Mouse (Mus musculus) limb, embryonic 14.5 days (tissue): ENCODE data around the gene Nfs1. TPM values are rescaled to one million over a fixed set of nuclear protein-coding genes. Genes with fewer than 3 reads are reported as not detected.

Experiments
- ATAC-seq: fragments of 200-750 bp; cut with Nextera tagmentation; 2 replicates; pipeline ENCODE4 v1.8.0; 2017; ENCODE audit warnings: low read depth, moderate number of reproducible peaks, moderate TSS enrichment; ENCODE audit not compliant: low FRiP score
- DNase-seq: peaks from one replicate; pipeline ENCODE4 v3.0.0-alpha.2; 2015; ENCODE audit warnings: low spot score
- H3K27ac ChIP-seq: fragments of 300-500 bp; sonication (generic); replicated peaks from 2 replicates; pipeline ENCODE4 v1.5.1; 2014; ENCODE audit warnings: low read depth, mild to moderate bottlenecking, low read length, moderate library complexity, mixed read lengths
- H3K27me3 ChIP-seq: fragments of 300-500 bp; sonication (generic); 2 replicates; pipeline ENCODE4 v1.6.1; 2014; ENCODE audit warnings: low read length, mixed read lengths; ENCODE audit not compliant: control insufficient read depth, insufficient read depth
- H3K36me3 ChIP-seq: fragments of 300-500 bp; sonication (generic); 2 replicates; pipeline ENCODE4 v1.6.1; 2014; ENCODE audit warnings: mild to moderate bottlenecking, low read length, moderate library complexity, mixed read lengths; ENCODE audit not compliant: control insufficient read depth, insufficient read depth
- H3K4me1 ChIP-seq: fragments of 300-500 bp; sonication (generic); 2 replicates; pipeline ENCODE4 v1.6.1; 2014; ENCODE audit warnings: antibody characterized with exemption, low read length, mixed read lengths; ENCODE audit not compliant: control insufficient read depth, insufficient read depth
- H3K4me2 ChIP-seq: fragments of 300-500 bp; sonication (generic); replicated peaks from 2 replicates; pipeline ENCODE4 v1.6.1; 2014; ENCODE audit warnings: low read depth, mild to moderate bottlenecking, low read length, moderate library complexity; ENCODE audit not compliant: severe bottlenecking
- H3K4me3 ChIP-seq: fragments of 300-500 bp; sonication (generic); replicated peaks from 2 replicates; pipeline ENCODE4 v1.5.1; 2014; ENCODE audit warnings: low read length
- H3K9ac ChIP-seq: fragments of 300-500 bp; sonication (generic); 2 replicates; pipeline ENCODE4 v1.6.1; 2014; ENCODE audit warnings: mild to moderate bottlenecking, low read depth, low read length, moderate library complexity; ENCODE audit not compliant: severe bottlenecking
- H3K9me3 ChIP-seq: fragments of 300-500 bp; sonication (generic); 2 replicates; pipeline ENCODE4 v1.6.1; 2016; ENCODE audit warnings: low read length; ENCODE audit not compliant: control insufficient read depth
- POLR2A ChIP-seq: fragments of 200-500 bp; IDR thresholded peaks from 2 replicates; pipeline ENCODE4 v1.8.0; 2012; ENCODE audit warnings: inconsistent platforms, mild to moderate bottlenecking, moderate library complexity, borderline replicate concordance; ENCODE audit not compliant: insufficient read depth, insufficient read length; ENCODE audit errors: extremely low read depth
- WGBS: fragments of 180-500 bp; shearing (Covaris S2); extraction: QIAGEN DNeasy Blood & Tissue Kit; methylation state at CpG from one replicate; pipeline ENCODE4 v1.1.7; 2014; 5-methylcytosine and 5-hydroxymethylcytosine counted together
- polyA plus RNA-seq, 2 experiments: library from polyadenylated mRNA; depleted of rRNA in 1 of 2; stranded (reverse) in 1 of 2; unstranded in 1 of 2; fragments of >200 nt; fragmentation: Nextera tagmentation in 1 of 2; extraction: Ambion mirVana in 1 of 2; gene quantifications; 2 replicates each; pipeline versions ENCODE4 v1.2.1 to v1.2.3; 2012 to 2014

The Nfs1 gene
- polyA plus RNA-seq, 2 experiments = 36.6 to 39.0 TPM

GRCm38 (mm10) chr2:156077461-156077860, 66.5 kb downstream of the Nfs1 start:
- TF ChIP-seq POLR2A = no peak
- H3K4me2 ChIP-seq = no peak overlapping the region
- H3K9me3 ChIP-seq = no peaks in the 10 kb centered on the region
- WGBS = 91% methylated on average over 7 of the region's 7 CpGs
- no peak overlapping the region for H3K4me3 ChIP-seq
- no peak overlapping the region for H3K27ac ChIP-seq
- H3K9ac ChIP-seq = no peak overlapping the region
- ATAC-seq = no peak
- H3K36me3 ChIP-seq = peaks cover 70% of the 10 kb centered on the region
- H3K4me1 ChIP-seq = no peaks in the 10 kb centered on the region
- no peaks in the 10 kb centered on the region for H3K27me3 ChIP-seq
- DNase-seq = no peak

DNA sequence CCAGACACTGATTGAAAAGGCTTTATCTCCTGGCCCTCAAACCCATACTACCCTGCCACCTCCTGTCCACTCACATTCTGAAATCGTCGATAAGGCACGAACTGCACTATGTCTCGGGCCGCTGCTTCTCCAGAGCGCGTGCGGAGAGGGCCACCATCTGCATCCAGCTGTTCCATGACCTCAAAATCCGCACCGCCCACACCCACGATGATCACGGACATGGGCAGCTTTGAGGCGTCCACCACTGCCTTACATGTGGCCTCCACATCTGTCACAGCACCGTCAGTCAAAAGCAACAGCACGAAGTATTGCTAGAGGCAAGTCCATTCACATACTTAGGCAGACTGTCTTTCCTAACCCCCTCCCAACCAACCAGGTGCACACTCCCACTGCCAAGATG, 70.3 kb downstream of the Nfs1 start:
- WGBS = 90% methylated on average over 15 of the region's 15 CpGs
- H3K4me1 ChIP-seq = no peaks in the 10 kb centered on the region

More for the DNA sequence above, 70.3 kb downstream of the Nfs1 start:
- Histone ChIP-seq H3K4me3 (no peak overlapping the region), H3K9ac (no peak overlapping the region), H3K27ac (no peak overlapping the region), H3K27me3 (no peaks in the 10 kb centered on the region), H3K9me3 (no peaks in the 10 kb centered on the region), H3K36me3 (peaks cover 93% of the 10 kb centered on the region), H3K4me2 (no peak overlapping the region)
- TF ChIP-seq POLR2A = no peak
- ATAC-seq (no peak), DNase-seq (no peak)

Other genes starting within 250 kb of the Nfs1 start
- gene Uqcc1, start 213.9 kb downstream of the Nfs1 start, polyA plus RNA-seq (2012; rRNA removed) = 32.6 and 42.1 TPM in 2 replicates
- 57.2 and 58.5 TPM in 2 replicates for gene Uqcc1, start 213.9 kb downstream of the Nfs1 start, polyA plus RNA-seq (2014; fragmentation: Nextera tagmentation; extraction: Ambion mirVana)
- gene Gm15557, start 203.5 kb downstream of the Nfs1 start, polyA plus RNA-seq (2012; rRNA removed) = 0.13 TPM in 1 of 2 replicates, not detected in the other
- gene Gm15557, start 203.5 kb downstream of the Nfs1 start, polyA plus RNA-seq (2014; fragmentation: Nextera tagmentation; extraction: Ambion mirVana) = 0.17 and 0.18 TPM in 2 replicates
- 40.9 and 58.7 TPM in 2 replicates for gene Gdf5, start 198.8 kb downstream of the Nfs1 start, polyA plus RNA-seq (2012; rRNA removed)
- gene Gdf5, start 198.8 kb downstream of the Nfs1 start, polyA plus RNA-seq (2014; fragmentation: Nextera tagmentation; extraction: Ambion mirVana) = 64.8 and 87.0 TPM in 2 replicates
- gene Cep250, start 187.7 kb downstream of the Nfs1 start, polyA plus RNA-seq (2012; rRNA removed) = 24.5 and 31.3 TPM in 2 replicates
- gene Cep250, start 187.7 kb downstream of the Nfs1 start, polyA plus RNA-seq (2014; fragmentation: Nextera tagmentation; extraction: Ambion mirVana) = 19.4 and 20.1 TPM in 2 replicates
- gene 6430550D23Rik, start 136.2 kb downstream of the Nfs1 start, polyA plus RNA-seq (2012; rRNA removed) = 3.7 and 4.6 TPM in 2 replicates
- gene 6430550D23Rik, start 136.2 kb downstream of the Nfs1 start, polyA plus RNA-seq (2014; fragmentation: Nextera tagmentation; extraction: Ambion mirVana) = 1.9 and 2.6 TPM in 2 replicates
- 261 and 271 TPM in 2 replicates for gene Ergic3, start 136.1 kb downstream of the Nfs1 start, polyA plus RNA-seq (2012; rRNA removed)
- gene Ergic3, start 136.1 kb downstream of the Nfs1 start, polyA plus RNA-seq (2014; fragmentation: Nextera tagmentation; extraction: Ambion mirVana) = 264 and 273 TPM in 2 replicates
- gene Fer1l4, start 91.2 kb downstream of the Nfs1 start, polyA plus RNA-seq (2012; rRNA removed) = 0.03 and 0.11 TPM in 2 replicates
- not detected in 2 replicates for gene Fer1l4, start 91.2 kb downstream of the Nfs1 start, polyA plus RNA-seq (2014; fragmentation: Nextera tagmentation; extraction: Ambion mirVana)
- gene Spag4, start 79.0 kb downstream of the Nfs1 start, polyA plus RNA-seq (2012; rRNA removed) = 5.7 and 7.9 TPM in 2 replicates
- 2.1 and 3.0 TPM in 2 replicates for gene Spag4, start 79.0 kb downstream of the Nfs1 start, polyA plus RNA-seq (2014; fragmentation: Nextera tagmentation; extraction: Ambion mirVana)
- gene Cpne1, start 32.2 kb downstream of the Nfs1 start, polyA plus RNA-seq (2012; rRNA removed) = 90.7 and 123 TPM in 2 replicates
- 37.8 and 42.6 TPM in 2 replicates for gene Cpne1, start 32.2 kb downstream of the Nfs1 start, polyA plus RNA-seq (2014; fragmentation: Nextera tagmentation; extraction: Ambion mirVana)
- 28.5 and 35.0 TPM in 2 replicates for gene Rbm12, start 32.2 kb downstream of the Nfs1 start, polyA plus RNA-seq (2012; rRNA removed)
- 30.6 and 33.3 TPM in 2 replicates for gene Rbm12, start 32.2 kb downstream of the Nfs1 start, polyA plus RNA-seq (2014; fragmentation: Nextera tagmentation; extraction: Ambion mirVana)
- gene Gm28036, start 17.1 kb downstream of the Nfs1 start, polyA plus RNA-seq (2012; rRNA removed) = 14.4 and 23.3 TPM in 2 replicates
- 10.9 and 12.8 TPM in 2 replicates for gene Gm28036, start 17.1 kb downstream of the Nfs1 start, polyA plus RNA-seq (2014; fragmentation: Nextera tagmentation; extraction: Ambion mirVana)
- gene Romo1, start 147 bp downstream of the Nfs1 start, polyA plus RNA-seq (2012; rRNA removed) = 312 and 331 TPM in 2 replicates
- 406 and 435 TPM in 2 replicates for gene Romo1, start 147 bp downstream of the Nfs1 start, polyA plus RNA-seq (2014; fragmentation: Nextera tagmentation; extraction: Ambion mirVana)
- 251 and 297 TPM in 2 replicates for gene Rbm39, start 36.1 kb upstream of the Nfs1 start, polyA plus RNA-seq (2012; rRNA removed)
- 728 and 775 TPM in 2 replicates for gene Rbm39, start 36.1 kb upstream of the Nfs1 start, polyA plus RNA-seq (2014; fragmentation: Nextera tagmentation; extraction: Ambion mirVana)
- 19.5 and 23.0 TPM in 2 replicates for gene Phf20, start 52.3 kb upstream of the Nfs1 start, polyA plus RNA-seq (2012; rRNA removed)
- 69.0 and 83.9 TPM in 2 replicates for gene Phf20, start 52.3 kb upstream of the Nfs1 start, polyA plus RNA-seq (2014; fragmentation: Nextera tagmentation; extraction: Ambion mirVana)
- 2.0 and 2.2 TPM in 2 replicates for gene Cnbd2, start 168.1 kb upstream of the Nfs1 start, polyA plus RNA-seq (2012; rRNA removed)
- 4.4 and 4.6 TPM in 2 replicates for gene Cnbd2, start 168.1 kb upstream of the Nfs1 start, polyA plus RNA-seq (2014; fragmentation: Nextera tagmentation; extraction: Ambion mirVana)
- gene Scand1, start 168.5 kb upstream of the Nfs1 start, polyA plus RNA-seq (2012; rRNA removed) = 97.7 and 144 TPM in 2 replicates
- gene Scand1, start 168.5 kb upstream of the Nfs1 start, polyA plus RNA-seq (2014; fragmentation: Nextera tagmentation; extraction: Ambion mirVana) = 74.1 and 78.7 TPM in 2 replicates